Mouse (Mus musculus) lung, postnatal 10 days (tissue): ENCODE measurements around the gene Ssbp4.

ENCODE experiments used
- DNase-seq: peaks from one replicate; pipeline ENCODE4 v3.0.0; 2021

The Ssbp4 gene

GRCm38 (mm10) chr8:70584606-70585257, 23.9 kb downstream of the Ssbp4 start:
- no peak for DNase-seq

- no peak for DNase-seq
Observed at GRCm38 (mm10) chr8:70583476-70584387, 24.9 kb downstream of the Ssbp4 start.

DNA sequence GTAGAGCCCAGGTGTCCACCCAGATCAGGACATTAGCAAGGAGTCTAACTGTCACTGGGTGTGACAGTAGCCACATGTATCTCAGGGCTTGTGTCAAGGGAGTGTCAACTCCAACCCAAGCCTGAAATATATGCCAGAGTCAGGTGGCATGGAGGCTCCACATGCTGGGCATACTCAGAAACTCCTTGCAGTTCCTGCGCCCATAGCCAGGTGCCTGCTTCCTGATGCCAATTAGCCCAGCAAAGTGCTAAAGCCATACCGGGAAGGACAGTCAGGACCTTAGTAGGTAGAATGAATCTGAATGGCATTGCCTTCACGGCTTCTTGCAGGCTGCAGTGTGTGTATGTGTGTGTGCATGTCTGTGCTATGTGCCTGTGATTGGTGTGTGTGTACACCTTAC, 31.5 kb downstream of the Ssbp4 start:
- no peak for DNase-seq

DNA sequence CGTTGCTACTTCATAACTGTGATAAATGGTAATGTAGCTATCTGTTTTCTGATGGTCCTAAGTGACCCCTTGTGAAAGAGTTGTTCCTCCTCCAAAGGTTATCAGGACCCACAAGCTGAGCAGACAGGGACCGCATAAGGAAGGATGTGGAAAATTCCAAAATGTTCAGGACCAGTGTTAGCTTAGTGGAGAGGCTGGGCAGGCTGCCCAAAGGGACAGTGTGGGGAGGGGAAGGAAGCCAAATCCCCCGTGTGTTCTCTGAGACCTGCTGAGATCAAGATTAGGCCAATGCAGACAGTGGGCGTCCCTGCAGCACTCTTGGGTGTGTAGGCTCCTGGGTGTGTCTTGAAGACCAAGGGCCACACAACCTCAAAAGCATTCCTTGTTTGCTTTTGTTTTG, 33.8 kb downstream of the Ssbp4 start:
- DNase-seq, result peak; percentile 43

DNA sequence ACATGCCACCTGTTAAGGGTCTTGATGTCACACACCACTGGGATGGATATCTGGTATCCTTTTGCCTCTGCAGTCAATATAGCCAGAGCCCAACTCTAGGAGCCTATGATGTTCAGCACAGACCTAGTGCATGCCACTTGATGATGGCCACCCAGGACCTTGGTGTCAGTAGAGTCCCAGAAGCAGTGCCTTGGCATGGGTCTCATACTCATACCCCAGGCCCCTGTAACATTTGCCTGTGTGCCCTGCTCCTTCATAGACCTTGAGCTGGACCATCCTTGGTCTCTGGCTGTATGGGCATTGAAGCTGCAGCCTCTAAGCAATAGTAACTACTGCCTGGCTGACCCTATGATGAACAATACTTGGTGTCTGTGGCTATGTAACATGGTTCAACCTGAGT, 34.4 kb downstream of the Ssbp4 start:
- DNase-seq, result no peak

DNA sequence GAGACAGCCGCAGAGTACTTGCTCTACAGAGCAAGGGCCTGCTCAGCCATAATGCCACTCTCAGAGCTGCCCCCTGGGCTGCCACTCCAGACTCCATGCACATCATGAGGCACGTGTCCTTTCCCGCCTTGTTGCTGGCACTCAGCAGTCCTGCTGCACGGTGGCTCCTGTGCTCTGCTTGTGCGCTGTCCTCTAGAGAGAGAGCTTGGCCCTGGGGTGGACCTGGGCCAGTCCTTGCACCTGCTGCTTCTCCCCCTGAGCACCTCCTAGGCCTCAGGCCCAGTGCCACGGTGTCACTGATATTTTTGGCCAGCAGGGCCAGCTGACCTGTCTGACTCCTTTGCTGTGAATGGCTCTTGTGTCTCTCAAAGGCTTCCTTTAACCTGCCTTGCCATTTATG, 37.7 kb downstream of the Ssbp4 start:
- DNase-seq, result no peak

GRCm38 (mm10) chr8:70570360-70570759, 38.3 kb downstream of the Ssbp4 start:
- DNase-seq, result no peak

DNA sequence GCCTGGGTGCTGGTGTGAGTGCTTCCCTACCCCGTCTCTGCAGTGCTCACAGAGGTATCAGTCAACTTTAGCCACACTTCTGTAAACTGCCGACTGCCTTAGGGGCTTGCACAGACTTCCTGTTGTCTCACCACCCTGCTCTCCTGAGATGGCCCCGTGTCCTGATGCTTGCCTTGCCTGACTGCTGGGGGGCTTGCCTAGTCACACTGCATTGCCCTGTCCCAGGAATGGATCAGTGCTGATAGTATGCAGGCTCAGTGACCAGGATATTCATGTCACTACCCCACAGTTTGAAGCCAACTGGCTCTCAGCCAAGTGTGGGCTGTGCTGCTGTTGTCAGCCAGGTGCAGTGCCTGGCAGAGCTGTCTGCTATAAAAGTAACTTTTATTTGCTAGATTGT, 43.1 kb downstream of the Ssbp4 start:
- DNase-seq, result peak; percentile 34

- DNase-seq, result no peak
Observed at GRCm38 (mm10) chr8:70564696-70565235, 43.9 kb downstream of the Ssbp4 start.

DNA sequence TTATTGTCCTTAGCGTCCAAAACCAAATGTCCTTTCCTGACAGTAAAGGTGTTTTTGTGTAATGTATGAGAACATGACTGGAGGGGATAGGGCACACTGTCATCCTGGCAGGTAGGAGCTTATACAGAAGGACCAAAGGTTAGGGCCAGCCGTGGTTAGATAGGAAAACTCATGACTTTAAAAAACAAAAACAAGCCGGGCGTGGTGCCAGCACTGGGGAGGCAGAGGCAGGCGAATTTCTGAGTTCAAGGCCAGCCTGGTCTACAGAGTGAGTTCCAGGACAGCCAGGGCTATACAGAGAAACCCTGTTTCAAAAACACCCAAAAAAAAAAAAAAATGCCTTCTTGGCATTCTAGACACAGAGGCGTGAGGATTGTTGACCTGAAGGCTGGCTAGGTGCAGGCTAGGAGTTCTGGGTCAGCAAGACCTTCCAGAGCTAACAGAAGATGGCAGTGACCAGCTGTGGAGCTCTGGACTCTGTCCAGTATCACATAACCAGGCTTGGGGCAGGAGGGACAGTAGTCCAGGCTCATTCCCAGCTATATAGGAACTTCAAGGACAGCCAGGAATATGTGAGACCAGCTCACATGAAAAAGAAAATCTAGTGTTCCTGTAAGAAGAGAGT, 44.8 kb downstream of the Ssbp4 start:
- no peak for DNase-seq

GRCm38 (mm10) chr8:70562802-70563201, 45.9 kb downstream of the Ssbp4 start:
- peak; percentile 67 for DNase-seq

- peak; percentile 85 for DNase-seq
Observed at GRCm38 (mm10) chr8:70561809-70562535, 46.7 kb downstream of the Ssbp4 start.

GRCm38 (mm10) chr8:70561357-70561756, 47.3 kb downstream of the Ssbp4 start:
- no peak for DNase-seq

DNA sequence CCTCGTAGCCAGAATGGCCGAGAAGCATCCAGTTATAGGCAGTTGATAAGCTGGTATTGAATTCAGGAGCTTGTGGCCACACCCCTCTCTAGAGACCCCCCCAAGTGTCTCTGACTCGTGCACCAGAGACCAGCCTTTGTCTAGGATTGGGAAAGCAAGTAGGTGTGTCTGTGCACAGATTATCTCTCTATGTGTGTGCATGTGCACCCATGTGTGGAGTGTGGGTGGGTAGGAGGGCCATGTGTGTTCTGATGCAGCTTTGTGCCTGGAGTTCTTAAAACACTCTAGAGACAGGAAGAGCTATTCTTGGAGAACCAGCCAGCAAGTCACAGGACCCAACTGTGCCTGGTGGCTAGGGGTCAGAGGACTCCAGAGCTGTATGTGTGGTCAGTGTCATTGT, 48.1 kb downstream of the Ssbp4 start:
- DNase-seq, result no peak

DNA sequence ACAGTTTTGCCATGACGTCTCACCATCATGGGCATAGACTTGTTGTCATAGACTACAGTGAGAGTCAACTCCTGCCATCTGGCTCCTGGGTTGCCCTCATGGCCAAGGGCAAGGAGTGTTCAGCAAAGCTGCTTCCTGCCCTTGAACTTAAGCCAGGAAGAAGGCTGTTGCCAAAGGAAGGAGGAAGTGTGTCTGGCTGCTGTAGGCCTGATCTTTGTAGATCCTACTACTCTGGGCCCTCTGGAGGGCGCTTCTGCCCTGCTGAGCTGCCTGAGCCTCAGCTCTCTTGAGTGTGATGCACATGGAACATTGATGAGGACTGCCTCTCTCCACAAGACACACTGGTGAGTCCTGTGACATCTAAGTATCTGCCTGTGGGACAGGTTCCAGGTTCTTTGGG, 48.6 kb downstream of the Ssbp4 start:
- peak; percentile 90 for DNase-seq

GRCm38 (mm10) chr8:70558983-70559382, 49.7 kb downstream of the Ssbp4 start:
- DNase-seq, result no peak

- DNase-seq, result peak; percentile 61
Observed at GRCm38 (mm10) chr8:70558334-70558733, 50.3 kb downstream of the Ssbp4 start.

- no peak for DNase-seq
Observed at GRCm38 (mm10) chr8:70555079-70555747, 53.5 kb downstream of the Ssbp4 start.

- DNase-seq, result peak; percentile 76
Observed at GRCm38 (mm10) chr8:70553740-70554139, 54.9 kb downstream of the Ssbp4 start.

DNA sequence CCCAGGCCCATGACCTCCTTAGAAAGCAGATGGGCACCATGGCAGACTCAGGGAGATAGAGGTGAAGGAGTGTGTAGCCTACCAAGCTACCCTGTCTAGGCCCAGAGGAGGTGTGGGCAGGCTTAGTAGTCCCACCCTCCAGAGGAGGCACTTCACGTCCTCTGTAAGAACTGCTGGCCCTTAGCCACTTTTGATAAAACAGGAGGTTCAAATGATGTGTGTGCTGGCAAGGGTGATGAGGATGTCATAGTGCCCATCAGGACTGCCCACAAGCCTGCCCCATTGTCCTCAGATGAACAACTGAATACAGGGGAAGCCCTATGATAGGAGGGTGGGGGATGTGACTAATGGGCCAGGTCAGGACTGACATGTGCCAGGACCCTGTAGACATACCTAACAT, 55.8 kb downstream of the Ssbp4 start:
- peak; percentile 60 for DNase-seq

DNA sequence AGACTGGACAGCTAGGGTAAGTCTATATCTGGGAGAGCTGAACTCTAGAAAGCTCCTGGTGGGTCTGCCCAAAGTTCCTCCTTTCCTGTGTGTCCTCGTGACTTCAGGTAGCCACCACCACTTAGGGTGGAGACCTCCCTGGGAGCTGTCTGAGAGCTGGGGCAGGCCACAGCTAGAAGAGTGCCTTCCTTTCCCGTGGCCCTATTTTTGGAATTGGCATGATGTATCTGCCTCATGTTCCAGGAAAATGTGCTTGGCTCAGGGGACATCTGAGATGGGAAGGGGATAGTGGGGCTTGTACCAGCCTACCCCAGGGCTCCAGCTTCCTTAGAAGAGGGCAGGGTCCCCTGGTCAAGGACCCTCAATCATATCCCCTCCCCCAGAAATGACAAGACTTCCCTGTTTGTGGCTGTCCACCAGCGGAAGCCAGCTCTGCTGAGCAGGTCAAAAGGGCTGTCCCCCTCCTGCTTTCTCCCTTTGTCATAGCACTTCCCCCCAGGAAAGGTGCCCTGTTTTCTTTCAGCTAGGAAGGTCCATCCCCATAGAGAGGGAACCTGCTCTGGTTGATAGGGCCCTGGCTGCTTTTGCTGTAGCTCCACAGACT, 57.0 kb downstream of the Ssbp4 start:
- DNase-seq, result no peak
